Mouse (Mus musculus) stomach, embryonic 16.5 days (tissue): ENCODE results near the gene Axin2. TPM values are rescaled to one million over a fixed set of nuclear protein-coding genes. Genes with fewer than 3 reads are reported as not detected.

ENCODE experiments used
- ATAC-seq: fragments of 200-750 bp; cut with Nextera tagmentation; 2 replicates; pipeline ENCODE4 v1.8.0; 2017; ENCODE audit warnings: moderate number of reproducible peaks, moderate TSS enrichment; ENCODE audit not compliant: insufficient read depth, low FRiP score
- H3K27ac ChIP-seq: fragments of 300-500 bp; sonication (generic); 2 replicates; pipeline ENCODE4 v1.5.1; 2014; ENCODE audit warnings: low read length
- H3K27me3 ChIP-seq: fragments of 300-500 bp; sonication (generic); 2 replicates; pipeline ENCODE4 v1.6.1; 2014; ENCODE audit warnings: low read length, control low read depth, mixed read lengths; ENCODE audit not compliant: control insufficient read depth, insufficient read depth
- H3K36me3 ChIP-seq: fragments of 300-500 bp; sonication (generic); 2 replicates; pipeline ENCODE4 v1.6.1; 2014; ENCODE audit warnings: low read length; ENCODE audit not compliant: control insufficient read depth, insufficient read depth
- H3K4me1 ChIP-seq: fragments of 300-500 bp; sonication (generic); 2 replicates; pipeline ENCODE4 v1.6.1; 2014; ENCODE audit warnings: low read length, control low read depth, mixed read lengths; ENCODE audit not compliant: control insufficient read depth, insufficient read depth
- H3K4me2 ChIP-seq: fragments of 300-500 bp; sonication (generic); 2 replicates; pipeline ENCODE4 v1.6.1; 2014; ENCODE audit warnings: low read depth, low read length, mixed read lengths
- H3K4me3 ChIP-seq: fragments of 300-500 bp; sonication (generic); replicated peaks from 2 replicates; pipeline ENCODE4 v1.5.1; 2014; ENCODE audit warnings: mild to moderate bottlenecking, low read length
- H3K9ac ChIP-seq: fragments of 300-500 bp; sonication (generic); 2 replicates; pipeline ENCODE4 v1.6.1; 2014; ENCODE audit warnings: low read length
- H3K9me3 ChIP-seq: fragments of 300-500 bp; sonication (generic); replicated peaks from 2 replicates; pipeline ENCODE4 v1.6.1; 2016; ENCODE audit warnings: low read length, control low read depth; ENCODE audit not compliant: control insufficient read depth
- WGBS: fragments of 180-500 bp; shearing (Covaris S2); extraction: QIAGEN DNeasy Blood & Tissue Kit; methylation state at CpG from one replicate; pipeline ENCODE4 v1.1.7; 2014; 5-methylcytosine and 5-hydroxymethylcytosine counted together
- polyA plus RNA-seq: library from polyadenylated mRNA; unstranded; fragments of >200 nt; fragmentation: Nextera tagmentation; extraction: Ambion mirVana; gene quantifications from 2 replicates; pipeline ENCODE4 v1.2.1, GENCODE M21; 2015

The Axin2 gene
- polyA plus RNA-seq, 1 experiment from 2014 or later = 2.8 TPM

- peaks cover 16% of the 10 kb centered on the region for H3K4me1 ChIP-seq
- no peak overlapping the region for H3K4me3 ChIP-seq
These were observed 31.0 kb upstream of the Axin2 start for GRCm38 (mm10) chr11:108889121-108889520.

GRCm38 (mm10) chr11:108890544-108890943, 29.6 kb upstream of the Axin2 start:
- Histone ChIP-seq H3K9ac (no peak overlapping the region), H3K27me3 (no peaks in the 10 kb centered on the region), H3K4me2 (peak overlapping the region; percentile 68), H3K36me3 (no peaks in the 10 kb centered on the region), H3K9me3 (no peaks in the 10 kb centered on the region), H3K4me1 (peaks cover 16% of the 10 kb centered on the region), H3K4me3 (peak overlapping the region; percentile 40), H3K27ac (peak overlapping the region; percentile 86; the same call in 1 of the 2 replicates)
- no peak for ATAC-seq
- WGBS = 33% methylated on average over 16 of the region's 16 CpGs

More at GRCm38 (mm10) chr11:108889121-108889520, 31.0 kb upstream of the Axin2 start:
- Histone ChIP-seq H3K36me3 (no peaks in the 10 kb centered on the region), H3K9me3 (no peaks in the 10 kb centered on the region), H3K4me2 (no peak overlapping the region), H3K27me3 (no peaks in the 10 kb centered on the region), H3K27ac (no peak overlapping the region), H3K9ac (no peak overlapping the region)
- ATAC-seq = no peak
- 49% methylated on average over 11 of the region's 11 CpGs for WGBS

GRCm38 (mm10) chr11:108891111-108891870, 28.9 kb upstream of the Axin2 start:
- H3K4me2 ChIP-seq = peak overlapping the region; percentile 68
- H3K36me3 ChIP-seq = no peaks in the 10 kb centered on the region
- peak overlapping the region; percentile 86 for H3K27ac ChIP-seq
- peak overlapping the region; percentile 40 for H3K4me3 ChIP-seq
- H3K4me1 ChIP-seq = peaks cover 16% of the 10 kb centered on the region
- ATAC-seq = peak; percentile 88; the same call in 1 of the 2 replicates
- no peaks in the 10 kb centered on the region for H3K27me3 ChIP-seq
- peak overlapping the region; percentile 70 for H3K9ac ChIP-seq
- WGBS = 3% methylated on average over 17 of the region's 17 CpGs
- no peaks in the 10 kb centered on the region for H3K9me3 ChIP-seq

GRCm38 (mm10) chr11:108891871-108892380, 28.2 kb upstream of the Axin2 start:
- no peak for ATAC-seq
- Histone ChIP-seq H3K4me2 (peak overlapping the region; percentile 68), H3K9ac (peak overlapping the region; percentile 70), H3K4me1 (peaks cover 16% of the 10 kb centered on the region), H3K36me3 (no peaks in the 10 kb centered on the region), H3K9me3 (no peaks in the 10 kb centered on the region), H3K4me3 (peak overlapping the region; percentile 40), H3K27ac (peak overlapping the region; percentile 86), H3K27me3 (no peaks in the 10 kb centered on the region)
- 8% methylated on average over 21 of the region's 21 CpGs for WGBS

- Histone ChIP-seq H3K27me3 (no peaks in the 10 kb centered on the region), H3K9me3 (no peaks in the 10 kb centered on the region), H3K4me3 (no peak overlapping the region), H3K9ac (no peak overlapping the region), H3K36me3 (no peaks in the 10 kb centered on the region), H3K4me1 (peaks cover 16% of the 10 kb centered on the region), H3K27ac (no peak overlapping the region), H3K4me2 (no peak overlapping the region)
- 34% methylated on average over 6 of the region's 7 CpGs for WGBS
- ATAC-seq = no peak
These were observed 27.7 kb upstream of the Axin2 start for GRCm38 (mm10) chr11:108892406-108892805.

- WGBS = 72% methylated on average over 12 of the region's 12 CpGs
These were observed 26.8 kb upstream of the Axin2 start for GRCm38 (mm10) chr11:108893232-108893790.

GRCm38 (mm10) chr11:108893855-108894510, 26.2 kb upstream of the Axin2 start:
- no peak overlapping the region for H3K4me3 ChIP-seq
- no peak overlapping the region for H3K4me2 ChIP-seq
- 61% methylated on average over 10 of the region's 10 CpGs for WGBS
- peaks cover 16% of the 10 kb centered on the region for H3K4me1 ChIP-seq
- H3K27me3 ChIP-seq = no peaks in the 10 kb centered on the region
- no peak overlapping the region for H3K27ac ChIP-seq
- no peaks in the 10 kb centered on the region for H3K9me3 ChIP-seq
- ATAC-seq = no peak
- H3K36me3 ChIP-seq = no peaks in the 10 kb centered on the region
- no peak overlapping the region for H3K9ac ChIP-seq

More at GRCm38 (mm10) chr11:108893232-108893790, 26.8 kb upstream of the Axin2 start:
- ATAC-seq = no peak
- Histone ChIP-seq H3K9ac (no peak overlapping the region), H3K27ac (no peak overlapping the region), H3K36me3 (no peaks in the 10 kb centered on the region), H3K4me2 (no peak overlapping the region), H3K4me3 (no peak overlapping the region), H3K27me3 (no peaks in the 10 kb centered on the region), H3K4me1 (peaks cover 16% of the 10 kb centered on the region), H3K9me3 (no peaks in the 10 kb centered on the region)

GRCm38 (mm10) chr11:108897034-108897433, 23.1 kb upstream of the Axin2 start:
- H3K9me3 ChIP-seq = no peaks in the 10 kb centered on the region
- H3K4me3 ChIP-seq = no peak overlapping the region
- no peak overlapping the region for H3K4me2 ChIP-seq
- H3K9ac ChIP-seq = no peak overlapping the region
- H3K36me3 ChIP-seq = no peaks in the 10 kb centered on the region
- no peaks in the 10 kb centered on the region for H3K27me3 ChIP-seq
- WGBS = 87% methylated on average over 4 of the region's 4 CpGs
- H3K27ac ChIP-seq = no peak overlapping the region
- no peak for ATAC-seq
- peaks cover under 1% of the 10 kb centered on the region; the same call in 1 of the 2 replicates for H3K4me1 ChIP-seq

- H3K27ac ChIP-seq = no peak overlapping the region
- no peaks in the 10 kb centered on the region for H3K4me1 ChIP-seq
- no peaks in the 10 kb centered on the region for H3K27me3 ChIP-seq
- WGBS = 62% methylated on average over 9 of the region's 9 CpGs
- no peaks in the 10 kb centered on the region for H3K36me3 ChIP-seq
- ATAC-seq = no peak
- no peak overlapping the region for H3K9ac ChIP-seq
- H3K9me3 ChIP-seq = no peaks in the 10 kb centered on the region
- H3K4me3 ChIP-seq = no peak overlapping the region
- no peak overlapping the region for H3K4me2 ChIP-seq
These were observed 22.1 kb upstream of the Axin2 start for GRCm38 (mm10) chr11:108898063-108898462.
